Mouse (Mus musculus) layer of hippocampus, postnatal 10 days (tissue): Measurements from ENCODE around the gene Fcgr1. TPM values are rescaled to one million over a fixed set of nuclear protein-coding genes. Genes with fewer than 3 reads are reported as not detected.

Experiments used
- DNase-seq, 2 experiments: peaks; one replicate each; pipeline ENCODE4 v3.0.0; 2021; ENCODE audit warnings: low spot score in 2 of 2
- total RNA-seq, 2 experiments: library from RNA; stranded (reverse); gene quantifications; 2 replicates each; pipeline ENCODE4 v1.2.3; 2021

Gene Fcgr1
- total RNA-seq, 2 experiments from 2014 or later, result 1.9 TPM

- no peak for DNase-seq
Measured at GRCm38 (mm10) chr3:96273591-96274465, 19.9 kb downstream of the Fcgr1 start.

- peak; percentile 84 to 90 for DNase-seq
Measured at GRCm38 (mm10) chr3:96269511-96270474, 24.0 kb downstream of the Fcgr1 start, which contains the start of gene Hist2h2bb. TSS of gene Hist2h2bb (plus strand) at chr3:96269752.

GRCm38 (mm10) chr3:96268776-96269378, 24.9 kb downstream of the Fcgr1 start:
- peak; percentile 38 to 39 for DNase-seq

DNA sequence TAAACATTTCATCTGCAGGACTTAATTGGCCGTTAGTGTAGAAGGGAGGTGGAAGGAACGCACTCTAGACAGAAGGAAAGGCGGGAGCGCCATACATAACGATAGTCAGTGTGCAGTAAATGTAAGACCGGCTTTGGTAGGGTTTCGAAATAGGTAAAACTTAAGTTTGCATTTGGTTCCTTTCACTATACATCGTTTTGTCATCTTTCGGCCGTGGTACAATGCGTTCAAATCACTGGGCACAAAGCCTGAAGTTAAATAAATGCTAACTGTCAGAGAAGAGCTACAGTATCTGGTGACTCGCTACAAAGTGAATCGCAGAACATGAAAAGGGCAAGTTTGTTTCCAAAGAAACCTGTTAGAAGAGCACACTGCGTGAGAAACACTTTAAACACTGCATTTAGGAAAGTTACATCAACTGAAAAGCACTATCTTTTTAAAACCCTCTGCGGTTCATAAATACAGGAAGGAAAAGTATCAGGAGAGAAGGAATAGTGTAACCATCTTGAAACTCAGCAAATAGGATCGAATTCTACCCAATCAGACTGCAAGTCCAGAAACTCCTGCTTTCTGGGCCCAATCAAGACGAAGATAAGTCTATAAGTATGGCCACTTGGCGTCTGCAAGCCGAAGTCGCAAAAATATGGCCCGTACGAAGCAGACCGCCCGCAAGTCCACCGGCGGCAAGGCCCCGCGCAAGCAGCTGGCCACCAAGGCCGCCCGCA, 25.6 kb downstream of the Fcgr1 start, which contains the start of gene Hist2h3b:
TSS of gene Hist2h3b (plus strand) at position 604 of the 725 bp plus-strand sequence.
- DNase-seq, result peak; percentile 75 to 82

DNA sequence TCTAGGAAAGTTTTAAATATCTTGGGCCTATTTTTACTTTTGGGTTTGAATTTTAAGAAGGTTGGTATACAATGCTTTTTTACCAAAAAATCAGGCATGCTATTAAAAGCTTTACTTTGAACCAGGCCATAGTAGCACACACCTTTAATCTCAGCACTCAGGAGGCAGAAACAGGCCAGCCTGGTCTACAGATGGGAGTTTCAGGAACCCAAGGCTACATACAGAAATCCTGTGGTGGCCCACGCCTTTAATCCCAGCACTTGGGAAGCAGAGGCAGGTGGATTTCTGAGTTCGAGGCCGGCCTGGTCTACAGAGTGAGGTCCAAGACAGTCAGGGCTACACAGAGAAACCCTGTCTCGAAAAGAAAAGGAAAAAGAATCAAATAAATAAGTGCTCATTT, 26.2 kb downstream of the Fcgr1 start:
- DNase-seq, result no peak

- no peak for DNase-seq
Measured at GRCm38 (mm10) chr3:96266132-96266710, 27.5 kb downstream of the Fcgr1 start.

- DNase-seq, result no peak
Measured at GRCm38 (mm10) chr3:96264404-96264949, 29.3 kb downstream of the Fcgr1 start.

DNA sequence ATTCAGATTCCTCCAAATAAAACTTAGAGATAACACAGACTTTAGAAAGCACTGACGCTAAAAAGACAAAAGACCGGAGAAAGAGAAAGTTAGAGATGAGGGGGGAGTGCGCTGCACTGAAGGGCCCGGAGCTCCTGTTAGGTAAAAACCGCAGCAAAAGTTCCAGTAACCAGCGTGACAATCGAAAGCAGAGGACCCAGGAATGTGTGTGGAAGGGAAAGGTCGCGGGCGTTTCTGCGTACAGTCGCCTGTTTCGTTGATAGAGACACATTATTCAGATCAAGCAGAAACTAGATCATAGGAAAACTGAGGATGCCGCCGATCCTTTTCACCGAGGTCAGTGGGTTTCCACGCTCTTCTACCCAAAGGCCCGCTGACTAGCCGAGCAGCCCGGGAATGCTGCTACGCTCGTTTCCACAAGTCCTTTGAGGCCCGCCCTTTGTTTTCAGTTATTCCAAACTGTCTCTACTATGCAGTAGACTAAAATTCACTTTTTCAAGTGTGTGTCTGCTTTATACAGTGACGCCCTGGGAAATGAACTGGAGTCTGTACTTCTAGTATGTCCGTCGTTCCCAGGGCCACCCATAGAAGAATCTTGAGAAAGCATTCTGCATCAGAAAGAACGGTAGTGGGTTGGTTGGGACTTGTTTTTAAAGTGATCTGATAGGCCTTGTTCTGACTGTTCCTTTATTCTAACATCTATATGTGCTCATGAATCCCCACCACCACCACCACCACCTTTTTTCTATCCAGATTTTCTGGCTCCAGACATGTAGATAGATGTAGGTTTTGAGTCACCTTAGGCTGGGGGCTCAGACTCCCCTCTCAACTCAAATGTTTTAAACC, 30.0 kb downstream of the Fcgr1 start:
- DNase-seq, result peak; percentile 29 to 47

- DNase-seq, result peak; percentile 96
Measured at GRCm38 (mm10) chr3:96262979-96263550, 30.7 kb downstream of the Fcgr1 start, which contains the start of gene Hist2h4. TSS of gene Hist2h4 (minus strand) at chr3:96263311.

- DNase-seq, result peak; percentile 58 to 67
Measured at GRCm38 (mm10) chr3:96262216-96262875, 31.4 kb downstream of the Fcgr1 start.

DNA sequence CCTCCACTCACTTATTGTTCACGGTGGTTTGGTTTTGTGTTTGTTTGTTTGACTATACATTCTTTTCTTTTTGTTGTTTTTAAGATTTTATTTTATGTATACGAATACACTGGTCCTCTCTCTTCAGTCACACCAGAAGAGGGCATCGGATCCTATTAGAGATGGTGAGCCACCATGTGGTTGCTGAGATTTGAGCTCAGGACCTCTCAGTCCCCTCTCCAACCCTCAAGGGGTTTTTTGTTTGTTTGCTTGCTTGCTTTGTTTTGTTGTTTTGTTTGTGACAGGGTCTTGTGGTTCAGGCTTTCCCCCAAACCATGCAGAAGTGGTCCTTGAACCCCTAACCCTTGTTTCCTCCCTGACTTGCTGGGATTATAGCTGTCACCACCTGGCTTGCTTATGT, 32.1 kb downstream of the Fcgr1 start:
- no peak for DNase-seq

- no peak for DNase-seq
Measured at GRCm38 (mm10) chr3:96260220-96260619, 33.5 kb downstream of the Fcgr1 start.

DNA sequence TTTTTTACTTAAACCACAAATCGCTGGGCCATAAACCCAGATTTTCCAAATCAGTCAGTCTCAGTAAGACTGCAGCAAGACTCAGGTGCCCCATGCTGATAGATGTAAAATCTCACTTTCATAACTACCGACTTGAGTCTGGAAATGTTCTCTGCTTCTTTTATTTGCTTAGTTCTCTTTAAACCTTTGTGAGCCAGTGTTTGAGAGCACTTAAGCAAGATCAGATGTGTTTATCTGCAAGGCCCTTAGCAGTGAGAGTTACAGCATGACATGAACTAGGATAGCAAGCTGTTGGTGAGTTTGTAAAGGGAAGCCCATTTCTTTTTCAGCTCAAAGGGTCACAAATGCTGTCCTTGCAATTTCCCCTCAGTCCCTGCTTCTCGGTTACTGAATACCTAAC, 36.6 kb downstream of the Fcgr1 start:
- DNase-seq, result no peak

GRCm38 (mm10) chr3:96255926-96256593, 37.7 kb downstream of the Fcgr1 start:
- DNase-seq, result no peak

DNA sequence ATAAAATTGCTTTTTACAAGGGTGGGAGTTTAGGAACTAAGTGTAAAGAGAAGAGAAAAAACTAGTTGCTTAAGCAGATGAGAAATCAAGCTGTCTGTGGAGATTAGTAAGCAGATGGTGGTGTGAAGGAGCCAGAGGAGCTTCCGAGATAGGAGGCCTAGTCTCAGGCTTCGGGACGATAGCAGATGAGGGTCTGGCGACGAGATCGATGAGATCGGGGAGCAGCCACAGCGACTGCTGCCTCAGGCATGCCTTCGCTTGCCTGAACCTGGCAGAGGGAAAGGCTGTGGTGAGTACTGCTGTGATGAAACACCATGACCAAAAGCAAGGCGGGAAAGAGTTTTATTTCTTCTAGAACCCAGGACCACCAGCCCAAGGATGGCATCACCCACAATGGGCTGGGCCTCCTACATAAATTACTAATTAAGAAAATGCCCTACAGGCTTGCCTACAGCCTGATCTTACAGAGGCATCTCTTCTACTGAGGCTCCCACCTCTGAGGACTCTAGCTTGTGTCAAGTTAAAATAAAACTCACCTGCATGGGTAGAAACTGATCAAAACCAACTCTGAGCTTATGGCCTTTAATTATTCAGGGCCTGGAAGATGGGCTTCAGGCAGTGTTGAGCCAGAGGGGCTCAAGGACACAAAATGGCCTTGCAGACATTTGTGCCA, 39.0 kb downstream of the Fcgr1 start:
- peak in 1 of 2 experiments; percentile 26 for DNase-seq

- no peak for DNase-seq
Measured at GRCm38 (mm10) chr3:96251787-96252186, 42.0 kb downstream of the Fcgr1 start.

GRCm38 (mm10) chr3:96250890-96251289, 42.9 kb downstream of the Fcgr1 start:
- no peak for DNase-seq
